Mouse (Mus musculus) CD4-positive, CD25-positive, alpha-beta regulatory T cell, adult 4 months (primary cell): ENCODE data around the gene B3galt4. TPM values are rescaled to one million over a fixed set of nuclear protein-coding genes. Genes with fewer than 3 reads are reported as not detected.

Experiments
- ATAC-seq: one replicate; pipeline ENCODE4 v1.8.0; 2017
- polyA plus RNA-seq, 2 experiments: library from polyadenylated mRNA; unstranded; fragments of 100-300 nt; shearing (Covaris generic); gene quantifications; one replicate each; pipeline ENCODE4 v1.2.1; 2017

B3galt4 gene
- polyA plus RNA-seq, 2 experiments from 2014 or later = 13.2 to 21.0 TPM

DNA sequence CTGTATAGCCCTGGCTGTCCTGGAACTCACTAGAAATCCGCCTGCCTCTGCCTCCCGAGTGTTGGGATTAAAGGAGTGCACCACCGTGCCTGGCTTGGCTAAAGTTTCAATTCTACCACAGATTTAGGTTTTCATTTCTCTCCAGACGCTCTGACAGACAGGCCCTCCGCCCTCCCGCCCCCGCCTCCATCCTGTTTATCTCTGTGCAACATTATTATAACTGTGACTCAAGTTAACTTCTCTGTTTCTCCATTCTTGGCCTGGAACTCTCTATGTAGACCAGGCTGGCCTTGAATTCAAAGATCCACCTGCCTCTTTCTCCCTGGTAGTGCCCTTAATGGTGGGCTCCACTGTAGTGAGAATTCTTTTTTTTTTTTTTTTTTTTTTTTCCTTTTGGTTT, 48.8 kb downstream of the B3galt4 start:
- peak; percentile 84 for ATAC-seq

GRCm38 (mm10) chr17:33902079-33902478, 49.2 kb downstream of the B3galt4 start:
- no peak for ATAC-seq

GRCm38 (mm10) chr17:33901653-33902052, 49.6 kb downstream of the B3galt4 start:
- no peak for ATAC-seq

GRCm38 (mm10) chr17:33900989-33901314, 50.3 kb downstream of the B3galt4 start:
- no peak for ATAC-seq

- ATAC-seq = no peak
Observed at GRCm38 (mm10) chr17:33900281-33900988, 50.9 kb downstream of the B3galt4 start.

Other genes starting within 250 kb of the B3galt4 start
- 10 to 100 TPM; 23.1 to 24.4 TPM for gene March2, start 232.8 kb downstream of the B3galt4 start, polyA plus RNA-seq
- gene Rab11b, start 191.0 kb downstream of the B3galt4 start, polyA plus RNA-seq = 100 to 1,000 TPM; 257 to 400 TPM
- 1 to 10 TPM; 4.4 to 6.1 TPM for gene Angptl4, start 169.7 kb downstream of the B3galt4 start, polyA plus RNA-seq
- 1 to 10 TPM; 6.3 to 8.9 TPM for gene Kank3, start 141.0 kb downstream of the B3galt4 start, polyA plus RNA-seq
- gene Rps28, start 126.9 kb downstream of the B3galt4 start, polyA plus RNA-seq = 1,000 to 10,000 TPM; 1,453 to 2,471 TPM
- gene Ndufa7, start 126.9 kb downstream of the B3galt4 start, polyA plus RNA-seq = 100 to 1,000 TPM; 377 to 404 TPM
- 10 to 100 TPM; 11.0 to 11.9 TPM for gene Cd320, start 108.4 kb downstream of the B3galt4 start, polyA plus RNA-seq
- not detected for gene Gm7029, start 77.7 kb downstream of the B3galt4 start, polyA plus RNA-seq
- gene Kifc1, start 60.8 kb downstream of the B3galt4 start, polyA plus RNA-seq = 1 to 10 TPM; 1.3 to 4.7 TPM
- 1 to 10 TPM; 2.0 to 3.1 TPM for gene Platr17, start 46.4 kb downstream of the B3galt4 start, polyA plus RNA-seq
- gene Daxx, start 42.1 kb downstream of the B3galt4 start, polyA plus RNA-seq = 100 to 1,000 TPM; 117 to 200 TPM
- 100 to 1,000 TPM; 348 to 555 TPM for gene Tapbp, start 35.6 kb downstream of the B3galt4 start, polyA plus RNA-seq
- gene Zbtb22, start 35.6 kb downstream of the B3galt4 start, polyA plus RNA-seq = 1 to 10 TPM; 3.6 to 3.8 TPM
- gene Rgl2, start 21.9 kb downstream of the B3galt4 start, polyA plus RNA-seq = 10 to 100 TPM; 30.2 to 31.4 TPM
- 100 to 1,000 TPM; 121 to 141 TPM for gene Pfdn6, start 11.1 kb downstream of the B3galt4 start, polyA plus RNA-seq
- gene Wdr46, start 10.8 kb downstream of the B3galt4 start, polyA plus RNA-seq = 10 to 100 TPM; 11.5 to 14.3 TPM
- 10 to 100 TPM; 27.4 to 47.4 TPM for gene Vps52, start 4.3 kb upstream of the B3galt4 start, polyA plus RNA-seq
- 1,000 to 10,000 TPM; 6,766 to 6,959 TPM for gene Rps18, start 4.5 kb upstream of the B3galt4 start, polyA plus RNA-seq
- gene H2-K1, start 48.9 kb upstream of the B3galt4 start, polyA plus RNA-seq = 1,000 to 10,000 TPM; 5,395 to 7,513 TPM
- 1 to 10 TPM; 2.2 to 2.3 TPM for gene Ring1, start 73.2 kb upstream of the B3galt4 start, polyA plus RNA-seq
- 10 to 100 TPM; 20.9 to 21.4 TPM for gene H2-Ke6, start 76.6 kb upstream of the B3galt4 start, polyA plus RNA-seq
- 10 to 100 TPM; 53.0 to 92.6 TPM for gene Slc39a7, start 80.2 kb upstream of the B3galt4 start, polyA plus RNA-seq
- gene Rxrb, start 80.3 kb upstream of the B3galt4 start, polyA plus RNA-seq = 10 to 100 TPM; 11.2 to 12.5 TPM
- under 1 TPM; 0.15 to 0.42 TPM for gene Col11a2, start 87.9 kb upstream of the B3galt4 start, polyA plus RNA-seq
- gene H2-Oa, start 140.9 kb upstream of the B3galt4 start, polyA plus RNA-seq = 10 to 100 TPM; 56.0 to 68.2 TPM
- gene H2-DMa, start 168.1 kb upstream of the B3galt4 start, polyA plus RNA-seq = 100 to 1,000 TPM; 144 to 205 TPM
- gene Brd2, start 171.1 kb upstream of the B3galt4 start, polyA plus RNA-seq = 100 to 1,000 TPM; 108 to 154 TPM
- gene H2-DMb2, start 191.8 kb upstream of the B3galt4 start, polyA plus RNA-seq = 10 to 100 TPM in 1 of 2 experiments, 1 to 10 TPM in 1; 3.7 to 27.1 TPM
- gene H2-DMb1, start 201.6 kb upstream of the B3galt4 start, polyA plus RNA-seq = 1 to 10 TPM; 3.4 to 6.2 TPM
- 100 to 1,000 TPM; 163 to 238 TPM for gene Tap1, start 236.1 kb upstream of the B3galt4 start, polyA plus RNA-seq
- 100 to 1,000 TPM; 280 to 324 TPM for gene Psmb9, start 236.3 kb upstream of the B3galt4 start, polyA plus RNA-seq
- gene Psmb8, start 246.2 kb upstream of the B3galt4 start, polyA plus RNA-seq = 100 to 1,000 TPM; 781 to 871 TPM